Mouse (Mus musculus) heart, postnatal 0 days (tissue): ENCODE results near the gene Dvl2.

Experiments used
- CTCF ChIP-seq: IDR thresholded peaks from 2 replicates; pipeline ENCODE4 v1.5.1; 2016; ENCODE audit warnings: antibody characterized with exemption, control low read depth, low read depth
- EP300 ChIP-seq: IDR thresholded peaks from 2 replicates; pipeline ENCODE4 v1.6.1; 2016; ENCODE audit warnings: antibody characterized with exemption, low read depth

GRCm38 (mm10) chr11:70038174-70038573 lies 37.8 kb downstream of the Dvl2 start:
- TF ChIP-seq CTCF, result no peak
- no peak for TF ChIP-seq EP300
